ENCODE assay signal across 30 mouse cellular contexts in genomic region chr17:63076661-63077060, GRCm38 (mm10).
A peak's percentile ranks its signal among the peaks of the same experiment; 100 is the strongest.
DNase-seq lines count a peak whose midpoint lies in the region; ATAC-seq and TF ChIP-seq lines count a peak whose summit lies in the region.
"Had no signal": no experiment of that assay in that cellular context is flagged by ENCODE, and none has a peak within 500 bp of the region (broad histone marks: within the 10 kb centered on the region; RNA-seq: fewer than 3 reads in every experiment).

No protein-coding gene starts in this region.

- H3K36me3 ChIP-seq in embryonic facial prominence, embryonic 13.5 days, result no peaks in the 10 kb centered on the region
- no peaks in the 10 kb centered on the region for H3K36me3 ChIP-seq in embryonic facial prominence, embryonic 10.5 days (replicated peaks)
- no peaks in the 10 kb centered on the region for H3K36me3 ChIP-seq in lung, embryonic 14.5 days (ENCODE audit: insufficient read depth)
- no peaks in the 10 kb centered on the region for H3K36me3 ChIP-seq in embryonic facial prominence, embryonic 15.5 days
- H3K36me3 ChIP-seq: embryonic facial prominence, embryonic 12.5 days; forebrain, embryonic 12.5 days; heart, embryonic 12.5 days; hindbrain, embryonic 13.5 days; liver, embryonic 15.5 days; lung, embryonic 15.5 days had no signal

- no peak for TF ChIP-seq CTCF in lung, embryonic 14.5 days (IDR thresholded peaks at IDR 0.05; ENCODE audit: low read depth)

- no peaks in the 10 kb centered on the region for H3K27me3 ChIP-seq in embryonic facial prominence, embryonic 13.5 days
- H3K27me3 ChIP-seq in embryonic facial prominence, embryonic 10.5 days (replicated peaks; ENCODE audit: low read depth, poor library complexity, severe bottlenecking), result no peaks in the 10 kb centered on the region
- no peaks in the 10 kb centered on the region for H3K27me3 ChIP-seq in lung, embryonic 14.5 days (ENCODE audit: insufficient read depth, low read length)
- H3K27me3 ChIP-seq in embryonic facial prominence, embryonic 15.5 days, result no peaks in the 10 kb centered on the region
- H3K27me3 ChIP-seq: embryonic facial prominence, embryonic 12.5 days; forebrain, embryonic 12.5 days; heart, embryonic 12.5 days; hindbrain, embryonic 13.5 days; liver, embryonic 15.5 days; lung, embryonic 15.5 days had no signal

- no peak overlapping the region for H3K9ac ChIP-seq in embryonic facial prominence, embryonic 13.5 days
- no peak overlapping the region for H3K9ac ChIP-seq in lung, embryonic 14.5 days
- H3K9ac ChIP-seq in embryonic facial prominence, embryonic 15.5 days, result no peak overlapping the region
- H3K9ac ChIP-seq: embryonic facial prominence, embryonic 12.5 days; forebrain, embryonic 12.5 days; forebrain, postnatal 0 days; heart, embryonic 12.5 days; hindbrain, embryonic 13.5 days; liver, embryonic 15.5 days; lung, embryonic 15.5 days had no signal

- ATAC-seq in embryonic facial prominence, embryonic 13.5 days (ENCODE audit: insufficient number of reproducible peaks, insufficient read depth, low FRiP score, low TSS enrichment, low read depth), result no peak
- no peak for ATAC-seq in lung, embryonic 14.5 days (ENCODE audit: insufficient read depth)
- no peak for ATAC-seq in embryonic facial prominence, embryonic 15.5 days (ENCODE audit: insufficient number of reproducible peaks, low FRiP score, low TSS enrichment, low read depth)
- ATAC-seq: intestine, embryonic 16.5 days had no signal

- DNase-seq in embryonic facial prominence, embryonic 10.5 days (ENCODE audit: low spot score), result no peak
- DNase-seq in lung, embryonic 14.5 days, result peak; percentile 19
- no peak for DNase-seq in lung, postnatal 14 days
- peak; percentile 22 for DNase-seq in mesoderm, embryonic 11.5 days (ENCODE audit: low read depth, low spot score)
- DNase-seq in right cerebral cortex, postnatal 14 days, result no peak
- DNase-seq: adrenal gland, postnatal 14 days; cerebellum, adult 11 months; cerebellum, adult 9-11 months; gastrocnemius, postnatal 14 days; heart, adult 18-20 months; heart, postnatal 4 days; kidney, adult 8-10 months; kidney, postnatal 4 days; lung, postnatal 36 days; midbrain, embryonic 14.5 days; right cerebral cortex, postnatal 4 days; thymus, adult 2 months; thymus, postnatal 36 days had no signal

- peak overlapping the region; percentile 34 for H3K27ac ChIP-seq in embryonic facial prominence, embryonic 13.5 days
- H3K27ac ChIP-seq in embryonic facial prominence, embryonic 10.5 days (replicated peaks), result no peak overlapping the region
- 0 out of 2 replicates have a peak overlapping the region, but pooled peaks have one; percentile 27 for H3K27ac ChIP-seq in lung, embryonic 14.5 days (ENCODE audit: low read depth)
- H3K27ac ChIP-seq in embryonic facial prominence, embryonic 15.5 days (replicated peaks), result peak overlapping the region; percentile 36; the same call in 1 of the 2 replicates
- H3K27ac ChIP-seq: embryonic facial prominence, embryonic 12.5 days; forebrain, embryonic 12.5 days; hindbrain, embryonic 13.5 days; kidney, postnatal 0 days; liver, embryonic 15.5 days; lung, embryonic 15.5 days had no signal

- H3K9me3 ChIP-seq in embryonic facial prominence, embryonic 13.5 days, result no peaks in the 10 kb centered on the region
- H3K9me3 ChIP-seq in embryonic facial prominence, embryonic 10.5 days, result no peaks in the 10 kb centered on the region
- H3K9me3 ChIP-seq in lung, embryonic 14.5 days (ENCODE audit: low read depth, low read length), result no peaks in the 10 kb centered on the region
- no peaks in the 10 kb centered on the region for H3K9me3 ChIP-seq in embryonic facial prominence, embryonic 15.5 days (replicated peaks)
- H3K9me3 ChIP-seq: embryonic facial prominence, embryonic 12.5 days; forebrain, embryonic 12.5 days; G1E; heart, embryonic 12.5 days; hindbrain, embryonic 13.5 days; liver, embryonic 15.5 days; lung, embryonic 15.5 days had no signal

- 43% methylated on average over 8 of the region's 8 CpGs for WGBS in embryonic facial prominence, embryonic 13.5 days
- WGBS in embryonic facial prominence, embryonic 10.5 days, result 51% methylated on average over 8 of the region's 8 CpGs
- 25% methylated on average over 8 of the region's 8 CpGs for whole genome bisulfite sequencing in lung, embryonic 14.5 days
- WGBS in embryonic facial prominence, embryonic 15.5 days, result 47% methylated on average over 8 of the region's 8 CpGs

- H3K4me3 ChIP-seq in embryonic facial prominence, embryonic 13.5 days, result no peak overlapping the region
- H3K4me3 ChIP-seq in embryonic facial prominence, embryonic 10.5 days, result no peak overlapping the region
- H3K4me3 ChIP-seq in lung, embryonic 14.5 days (ENCODE audit: low read depth, low read length), result no peak overlapping the region
- H3K4me3 ChIP-seq in embryonic facial prominence, embryonic 15.5 days (replicated peaks), result no peak overlapping the region
- H3K4me3 ChIP-seq: embryonic facial prominence, embryonic 12.5 days; forebrain, embryonic 12.5 days; heart, embryonic 12.5 days; hindbrain, embryonic 13.5 days; liver, embryonic 15.5 days; lung, embryonic 15.5 days had no signal

- no peak overlapping the region for H3K4me2 ChIP-seq in embryonic facial prominence, embryonic 13.5 days
- no peak overlapping the region for H3K4me2 ChIP-seq in lung, embryonic 14.5 days
- H3K4me2 ChIP-seq in embryonic facial prominence, embryonic 15.5 days (replicated peaks), result no peak overlapping the region
- H3K4me2 ChIP-seq: embryonic facial prominence, embryonic 12.5 days; forebrain, embryonic 12.5 days; heart, embryonic 12.5 days; hindbrain, embryonic 13.5 days; liver, embryonic 15.5 days; lung, embryonic 15.5 days had no signal

- H3K4me1 ChIP-seq in embryonic facial prominence, embryonic 13.5 days, result peaks cover 43% of the 10 kb centered on the region
- H3K4me1 ChIP-seq in embryonic facial prominence, embryonic 10.5 days, result peaks cover 21% of the 10 kb centered on the region
- H3K4me1 ChIP-seq in lung, embryonic 14.5 days (ENCODE audit: insufficient read depth), result peaks cover 3% of the 10 kb centered on the region; the same call in 1 of the 2 replicates
- peaks cover 6% of the 10 kb centered on the region for H3K4me1 ChIP-seq in embryonic facial prominence, embryonic 15.5 days
- H3K4me1 ChIP-seq: liver, embryonic 15.5 days had no signal

Comparison
In these comparisons a context has a peak if more than half of its experiments do, and no peak if none do; other contexts are left out.
1. DNase-seq: peak in lung, embryonic 14.5 days (single experiment) and mesoderm, embryonic 11.5 days (single experiment); none in embryonic facial prominence, embryonic 10.5 days (single experiment), lung, postnatal 14 days (single experiment) and right cerebral cortex, postnatal 14 days (single experiment).